Mouse (Mus musculus) thymus, adult 2 months (tissue): ENCODE results near the gene Rassf7.

ENCODE experiments used
- CTCF ChIP-seq: fragments of 200-500 bp; IDR thresholded peaks from 2 replicates; pipeline ENCODE4 v1.5.1; 2012; ENCODE audit warnings: mild to moderate bottlenecking, control low read depth, low read length, moderate library complexity, borderline replicate concordance; ENCODE audit not compliant: control insufficient read depth, poor library complexity, insufficient read depth; ENCODE audit errors: extremely low read depth
- POLR2A ChIP-seq: fragments of 200-500 bp; IDR thresholded peaks from 2 replicates; pipeline ENCODE4 v1.6.1; 2012; ENCODE audit warnings: mild to moderate bottlenecking, low read length, control low read depth, moderate library complexity; ENCODE audit not compliant: control insufficient read depth, poor library complexity, insufficient read depth; ENCODE audit errors: extremely low read depth

DNA sequence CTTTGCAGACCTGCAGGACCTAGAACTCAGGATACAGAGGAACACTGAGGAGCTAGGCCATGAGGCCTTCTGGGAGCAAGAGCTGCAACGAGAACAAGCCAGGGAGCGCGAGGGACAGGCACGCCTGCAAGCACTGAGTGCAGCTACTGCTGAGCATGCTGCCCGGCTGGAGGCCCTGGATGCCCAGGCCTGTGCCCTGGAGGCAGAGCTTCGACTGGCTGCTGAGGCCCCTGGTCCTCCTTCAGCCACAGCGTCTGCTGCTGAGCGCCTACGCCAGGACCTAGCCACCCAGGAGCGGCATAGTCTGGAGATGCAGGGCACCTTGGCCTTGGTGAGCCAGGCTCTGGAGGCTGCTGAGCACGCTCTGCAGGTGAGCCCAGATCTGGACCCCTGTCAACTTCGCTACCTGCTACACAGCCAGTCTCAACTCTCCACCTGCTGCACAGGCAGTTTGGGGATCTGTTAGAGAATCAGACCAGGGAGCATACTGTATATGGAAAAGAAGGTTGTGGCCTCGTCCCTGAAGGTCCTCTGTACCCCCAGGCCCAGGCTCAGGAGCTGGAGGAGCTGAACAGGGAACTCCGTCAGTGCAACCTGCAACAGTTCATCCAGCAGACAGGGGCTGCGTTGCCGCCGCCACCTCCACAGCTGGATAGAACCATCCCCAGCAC is 1.8 kb downstream of the Rassf7 start:
- no peak for TF ChIP-seq POLR2A
- no peak for TF ChIP-seq CTCF
